Mouse (Mus musculus): ENCODE data around the gene Shisa3.

Gene Shisa3

DNA sequence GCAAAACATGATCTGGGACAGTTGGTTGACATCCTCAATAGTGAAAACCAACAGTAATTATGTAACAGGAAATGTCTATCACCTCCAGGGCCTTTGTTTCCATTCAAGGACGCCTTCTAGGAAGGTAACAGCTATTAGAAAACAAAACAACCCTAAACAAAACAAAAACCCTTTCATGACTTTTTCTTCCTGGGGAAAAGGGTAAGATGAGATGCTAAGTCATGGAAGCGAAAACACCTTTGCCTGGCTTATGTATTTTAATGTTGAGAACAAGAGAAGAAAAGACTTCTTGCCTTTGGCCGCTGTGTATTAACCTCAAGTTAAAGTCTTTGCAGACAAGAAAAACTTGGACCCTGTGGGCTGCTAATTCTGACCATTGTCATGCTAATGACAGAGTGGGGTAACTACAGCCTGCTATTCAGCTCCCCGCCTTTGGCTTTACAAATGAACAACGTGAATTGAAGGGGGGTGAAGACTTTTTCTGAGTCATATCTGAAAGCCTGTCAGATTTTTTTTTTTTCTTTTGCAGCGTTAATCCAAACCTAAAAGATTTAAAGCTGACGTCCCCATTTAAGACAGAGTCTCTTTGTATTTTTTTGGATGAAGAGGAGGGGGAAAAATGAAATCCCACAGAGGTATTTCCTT lies 25.6 kb downstream of the Shisa3 start:
- peak; percentile 94 for DNase-seq (ENCODE audit: low read depth, low spot score)

DNA sequence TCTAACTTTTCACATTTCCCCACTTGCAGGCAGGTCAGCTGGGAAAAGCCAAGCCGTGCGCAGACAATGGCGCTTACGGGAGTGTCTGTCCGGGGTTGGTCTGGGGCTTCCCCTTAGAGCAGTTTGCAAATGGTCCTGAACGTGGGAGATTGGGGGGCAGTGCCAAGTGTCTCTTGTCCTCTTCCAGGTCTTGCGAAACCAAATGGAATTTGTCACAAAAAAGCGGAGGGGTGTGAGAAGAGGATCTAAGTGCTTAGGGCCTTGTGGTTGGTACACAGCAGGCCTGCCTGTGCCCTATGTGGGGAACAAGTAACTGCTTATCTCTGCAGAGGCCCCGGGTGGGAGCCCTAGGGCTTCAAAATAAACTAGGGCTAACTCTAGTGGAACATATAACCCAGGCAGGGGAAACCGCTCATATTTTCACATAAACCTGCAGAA lies 26.2 kb downstream of the Shisa3 start:
- peak; percentile 74 for DNase-seq (ENCODE audit: low read depth, low spot score)

DNA sequence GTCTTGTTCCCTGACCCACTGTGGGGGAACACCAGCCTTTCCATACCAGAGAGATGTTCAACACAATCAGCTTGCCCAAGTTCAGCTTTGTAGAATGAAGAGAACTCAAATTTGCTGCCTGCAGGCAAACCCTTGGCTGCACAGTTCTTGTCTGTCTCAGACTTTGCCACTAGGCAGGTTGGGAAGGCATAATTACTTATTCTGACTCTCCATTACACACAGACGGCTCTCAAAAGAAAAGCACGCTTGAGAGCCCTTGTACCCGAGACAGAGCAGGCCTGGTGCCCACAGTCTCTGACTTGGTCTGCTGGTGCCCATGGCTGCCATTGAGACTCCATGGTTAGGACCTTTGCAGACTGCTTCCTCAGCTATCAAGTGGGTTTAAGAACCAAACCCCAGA lies 26.7 kb downstream of the Shisa3 start:
- DNase-seq (ENCODE audit: low read depth, low spot score), result no peak

DNA sequence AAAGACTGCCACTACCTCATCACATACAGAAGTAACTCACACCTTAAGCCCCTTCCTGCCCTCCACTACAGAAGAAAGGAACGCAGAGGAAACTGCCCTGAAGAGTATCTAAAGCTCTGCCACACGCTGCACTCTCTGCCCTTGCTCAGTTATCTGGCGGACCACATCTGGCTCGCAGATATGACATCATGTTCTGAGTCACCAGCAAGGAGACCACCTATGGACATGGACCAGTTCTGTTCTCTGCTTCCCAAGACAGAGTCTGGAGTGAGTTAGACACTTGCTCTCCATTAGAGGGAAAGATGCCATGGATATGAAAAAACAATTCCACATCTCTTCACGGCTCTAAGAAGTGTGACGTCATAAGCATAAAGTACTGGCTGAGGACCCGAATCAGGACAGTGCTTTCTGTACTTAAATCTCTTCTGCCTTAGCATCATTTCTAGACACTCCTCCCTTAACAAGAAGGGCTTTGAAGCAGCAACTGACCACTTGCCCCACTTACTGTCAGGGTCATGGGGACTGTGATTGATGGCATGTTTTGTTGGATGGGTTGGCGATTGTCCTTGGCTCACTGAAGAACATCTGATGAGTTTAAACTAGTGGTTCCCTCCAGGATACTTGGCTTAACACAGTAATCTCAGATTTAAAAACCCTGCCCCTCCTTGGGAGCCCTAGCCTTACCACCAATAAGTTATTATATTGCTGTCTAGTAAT lies 33.1 kb downstream of the Shisa3 start:
- DNase-seq (ENCODE audit: low read depth, low spot score), result no peak

DNA sequence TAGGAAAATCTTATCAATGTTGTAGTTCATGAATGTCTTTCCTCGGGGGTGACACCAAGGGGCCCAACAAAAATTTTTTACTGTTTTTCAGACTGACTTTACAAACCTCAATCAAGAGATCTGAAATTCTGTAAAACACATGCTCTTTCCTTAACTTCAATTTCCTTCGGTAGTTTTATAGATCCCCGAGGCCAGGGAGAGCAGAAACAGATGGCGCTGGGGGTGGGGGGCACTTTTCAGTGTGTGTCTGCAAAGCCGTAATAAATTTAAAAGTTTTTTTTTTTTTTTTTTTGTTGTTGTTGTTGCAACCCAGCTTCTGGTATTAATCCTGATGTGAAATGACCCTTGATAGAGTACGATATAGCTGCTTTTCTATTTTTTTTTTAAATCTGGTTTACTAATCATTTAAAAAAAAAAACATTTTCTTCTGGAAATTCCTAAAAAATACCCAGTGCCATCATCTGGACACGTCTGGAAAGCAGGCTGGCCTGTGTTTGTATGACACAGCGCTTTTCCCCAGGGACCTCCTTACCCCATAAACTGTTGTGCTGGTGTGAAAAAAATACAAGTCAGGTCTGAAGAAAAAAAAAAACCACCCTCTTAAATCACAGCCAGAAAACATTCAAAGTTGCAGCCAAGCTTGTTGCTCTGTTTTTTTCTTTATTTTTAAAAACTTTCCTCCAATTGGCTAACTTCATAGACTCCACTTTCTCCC lies 33.9 kb downstream of the Shisa3 start:
- no peak for DNase-seq (ENCODE audit: low read depth, low spot score)

DNA sequence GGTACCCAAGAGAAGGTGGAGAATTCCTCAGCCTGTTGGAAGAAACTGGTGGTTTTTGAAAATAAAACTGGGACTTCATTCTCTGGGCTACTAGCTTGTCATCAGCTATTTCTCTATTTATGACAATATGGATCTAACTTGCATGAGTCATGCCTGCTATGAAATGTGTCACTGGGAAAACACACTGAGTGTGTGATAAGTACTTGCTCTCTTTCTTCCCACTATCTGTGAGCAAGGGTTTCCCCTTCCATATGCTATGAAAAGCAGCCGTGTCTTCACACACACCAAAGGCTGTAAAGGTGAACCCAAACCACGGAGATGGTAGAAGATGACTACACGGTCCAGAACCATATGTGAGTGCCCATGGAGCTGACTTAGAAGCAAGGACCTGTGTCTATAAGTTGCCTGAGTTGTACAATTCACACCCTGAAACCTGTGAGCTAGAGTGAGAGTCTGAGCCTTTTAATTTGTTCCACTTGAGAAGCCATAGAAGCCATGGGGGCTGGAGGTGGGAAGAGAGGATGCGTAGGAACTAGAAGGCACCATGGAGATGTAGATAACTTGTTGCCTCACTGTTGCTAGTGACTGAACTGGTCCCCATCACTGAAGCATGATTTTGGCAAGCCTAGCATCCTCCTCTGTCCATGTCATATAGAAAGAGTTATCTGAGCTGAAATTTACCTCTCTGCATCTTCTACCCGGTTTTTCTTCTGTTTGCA lies 36.0 kb downstream of the Shisa3 start:
- DNase-seq (ENCODE audit: low read depth, low spot score), result no peak

DNA sequence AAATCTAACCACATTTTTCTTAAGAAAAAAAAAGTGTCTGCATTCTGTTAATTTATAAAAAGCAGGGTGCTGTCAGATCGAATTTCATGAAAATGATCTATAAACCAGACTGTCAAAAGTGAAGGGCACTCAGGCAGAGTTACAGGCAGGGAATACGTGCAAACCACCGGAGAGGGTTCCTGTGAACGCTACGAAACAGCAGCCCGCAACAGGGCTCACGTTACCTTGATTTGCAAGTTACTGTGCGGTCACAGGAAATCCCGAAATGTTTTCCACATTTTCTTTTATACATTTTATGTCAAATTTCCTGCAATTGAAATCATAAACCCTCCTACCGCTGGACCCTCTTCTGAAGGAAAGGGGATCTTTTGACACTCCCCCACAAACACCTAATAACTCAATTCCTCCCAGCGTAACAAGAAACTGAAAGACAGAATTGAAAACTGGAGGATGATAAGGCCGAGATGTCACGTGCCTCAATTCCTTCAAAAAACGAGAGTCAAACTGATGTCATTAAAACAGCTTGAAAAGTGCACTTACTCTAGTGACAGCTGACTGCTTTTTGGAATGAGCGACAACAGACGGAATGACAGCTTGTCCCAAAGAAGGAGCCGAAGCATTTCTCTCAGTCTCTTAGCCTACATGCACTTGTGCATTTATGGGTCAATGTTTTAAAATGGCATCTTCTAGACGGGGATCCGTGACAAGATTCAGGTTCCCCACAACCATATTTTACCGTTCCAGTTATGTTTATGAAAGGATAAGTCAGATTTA lies 39.3 kb downstream of the Shisa3 start:
- no peak for DNase-seq (ENCODE audit: low read depth, low spot score)

DNA sequence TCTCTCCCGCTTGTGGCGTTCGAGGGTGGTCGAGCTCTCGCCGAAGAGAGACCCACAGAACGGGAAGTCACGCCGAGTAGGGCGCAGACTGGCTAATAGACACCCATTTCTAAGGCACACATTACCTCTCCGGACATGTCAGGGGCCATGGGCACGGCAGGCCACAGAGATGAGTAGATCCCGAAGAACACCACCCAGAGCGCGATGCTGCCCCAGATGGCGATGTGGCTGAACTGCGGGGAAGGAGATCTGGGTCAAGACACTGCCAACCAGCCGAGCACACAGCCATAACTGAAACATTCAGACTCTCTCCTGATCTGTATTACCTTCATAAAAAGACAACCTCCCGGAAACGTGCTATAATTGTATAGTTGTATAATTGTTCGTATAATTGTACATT lies 39.9 kb downstream of the Shisa3 start:
- peak; percentile 53 for DNase-seq (ENCODE audit: low read depth, low spot score)

DNA sequence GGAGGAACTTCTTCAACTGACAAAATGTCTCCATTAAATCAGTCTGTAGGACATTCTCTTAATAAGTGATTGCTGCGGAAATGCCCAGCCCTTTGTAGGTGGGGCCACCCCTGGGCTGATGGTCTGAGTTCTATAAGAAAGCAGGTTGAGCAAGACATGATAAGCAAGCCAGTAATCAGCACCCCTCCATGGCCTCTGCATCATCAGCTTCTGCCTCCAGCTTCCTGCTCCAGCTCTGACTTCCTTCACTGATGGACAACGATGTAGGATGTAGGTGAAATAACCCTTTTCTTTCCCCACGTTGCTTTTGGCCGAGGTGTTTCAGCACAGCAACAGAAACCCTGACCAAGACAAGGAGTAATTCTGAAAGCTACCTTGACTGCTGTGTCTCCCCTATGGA lies 41.5 kb downstream of the Shisa3 start:
- DNase-seq (ENCODE audit: low read depth, low spot score), result no peak

DNA sequence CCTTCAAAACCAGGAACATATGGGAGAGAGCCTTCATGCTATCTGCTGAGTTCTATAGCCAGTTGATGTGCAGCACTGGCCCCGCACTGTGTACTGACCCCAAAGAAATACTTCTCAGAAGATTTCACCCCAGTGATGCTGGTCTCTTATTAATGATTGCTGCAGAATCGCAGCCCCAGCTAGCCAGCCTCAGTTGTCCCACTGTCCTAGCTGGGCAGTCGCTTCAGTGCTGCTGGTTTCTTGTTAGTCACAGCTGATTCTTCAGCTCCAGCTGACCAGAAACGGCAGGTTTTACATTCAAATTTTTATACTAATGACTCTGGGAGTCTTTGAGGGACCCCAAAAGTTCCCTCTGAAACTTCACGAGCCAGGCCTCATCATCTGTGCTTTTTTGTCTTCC lies 42.3 kb downstream of the Shisa3 start:
- no peak for DNase-seq (ENCODE audit: low read depth, low spot score)

DNA sequence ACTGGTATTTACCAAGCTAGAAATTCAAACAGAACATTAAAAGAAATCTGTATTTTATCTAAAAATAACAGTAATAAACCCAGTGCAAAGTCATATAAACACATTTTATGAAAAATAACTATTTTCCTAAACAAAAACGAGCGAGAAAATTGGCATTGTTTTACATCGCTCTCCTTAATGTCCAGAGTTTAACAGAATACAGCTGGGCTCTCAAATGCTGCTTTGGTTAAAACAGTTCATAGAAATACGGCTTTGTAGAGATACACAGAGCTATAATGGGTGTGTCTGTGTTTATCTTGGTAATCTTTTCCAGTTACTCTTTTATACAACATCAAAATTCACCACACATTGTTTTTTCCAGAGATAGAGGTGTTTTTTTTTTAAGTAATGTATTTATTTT lies 44.8 kb downstream of the Shisa3 start:
- DNase-seq (ENCODE audit: low read depth, low spot score), result no peak

DNA sequence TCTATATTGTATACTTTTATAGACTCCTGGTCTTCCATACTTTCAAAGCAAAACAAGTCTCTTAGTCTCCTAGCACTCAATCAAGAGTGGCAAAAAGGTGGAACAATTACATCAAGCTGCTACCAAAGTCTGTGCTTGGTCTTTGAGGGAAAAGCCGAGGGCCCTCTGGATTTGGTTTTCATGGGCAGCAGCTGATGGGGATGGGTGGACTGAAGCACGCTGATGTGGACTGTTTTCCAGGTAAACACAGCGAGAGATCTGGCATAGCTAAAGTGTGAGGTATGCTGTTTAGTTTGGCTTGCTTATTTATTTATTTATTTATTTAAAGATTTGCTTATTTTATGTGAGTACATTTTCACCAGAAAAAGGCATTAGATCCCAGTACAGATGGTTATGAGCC lies 45.9 kb downstream of the Shisa3 start:
- DNase-seq (ENCODE audit: low read depth, low spot score), result no peak

DNA sequence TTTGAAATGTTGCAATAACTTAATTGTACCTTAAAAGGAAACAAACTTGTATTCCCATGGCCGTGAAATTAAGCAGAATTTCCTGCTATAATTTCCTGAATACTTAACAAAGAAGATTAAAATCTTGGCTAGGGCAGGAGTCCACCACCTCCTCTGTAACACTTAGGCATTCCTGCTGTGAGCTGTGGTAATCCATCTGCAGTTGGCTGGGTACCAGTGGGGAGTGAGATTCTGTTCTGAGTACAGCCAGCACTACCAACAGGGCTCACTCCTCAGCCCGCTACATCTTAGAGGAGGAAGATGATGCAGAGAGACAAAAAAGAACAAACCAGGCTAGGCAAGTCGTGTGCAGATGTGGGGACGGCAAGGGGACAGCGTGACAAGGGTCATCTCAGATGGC lies 46.9 kb downstream of the Shisa3 start:
- DNase-seq (ENCODE audit: low read depth, low spot score), result no peak

DNA sequence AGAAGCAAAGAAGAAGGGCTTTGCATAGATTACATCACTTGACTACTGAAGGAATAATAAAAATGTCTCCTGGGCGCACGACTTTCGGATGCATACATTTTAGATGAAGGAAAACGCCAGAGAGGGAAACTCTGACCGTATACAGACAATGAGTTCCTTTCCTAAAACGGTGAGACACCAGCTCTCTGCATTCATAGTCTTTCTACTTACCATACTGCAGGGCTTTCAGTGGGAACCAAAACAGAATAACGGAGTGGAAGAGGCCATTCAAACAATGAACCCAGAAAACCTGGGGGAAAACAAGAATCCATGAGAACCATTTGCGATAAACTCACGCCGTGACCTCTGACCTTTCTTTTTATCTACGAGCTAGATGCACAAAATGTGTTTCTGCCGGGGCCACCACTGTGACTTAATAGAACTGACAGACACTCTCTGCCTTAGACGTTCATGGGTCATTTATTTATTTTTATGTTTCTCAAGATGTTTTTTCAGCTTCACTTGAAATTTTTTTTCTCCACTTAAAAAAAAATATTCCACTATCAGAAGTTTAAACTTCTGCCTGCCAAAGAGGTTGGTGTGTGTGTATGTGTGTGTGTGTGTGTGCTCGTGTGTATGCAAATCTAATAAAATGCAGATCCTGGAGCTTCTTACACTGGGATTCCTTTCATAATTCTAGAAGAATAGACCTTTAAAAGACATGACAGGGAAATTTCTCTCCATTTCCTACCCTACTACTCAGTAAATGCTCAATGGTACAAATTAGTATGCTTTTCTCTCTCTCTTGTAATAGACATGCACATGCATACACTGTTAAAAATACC lies 48.2 kb downstream of the Shisa3 start:
- DNase-seq (ENCODE audit: low read depth, low spot score), result no peak

DNA sequence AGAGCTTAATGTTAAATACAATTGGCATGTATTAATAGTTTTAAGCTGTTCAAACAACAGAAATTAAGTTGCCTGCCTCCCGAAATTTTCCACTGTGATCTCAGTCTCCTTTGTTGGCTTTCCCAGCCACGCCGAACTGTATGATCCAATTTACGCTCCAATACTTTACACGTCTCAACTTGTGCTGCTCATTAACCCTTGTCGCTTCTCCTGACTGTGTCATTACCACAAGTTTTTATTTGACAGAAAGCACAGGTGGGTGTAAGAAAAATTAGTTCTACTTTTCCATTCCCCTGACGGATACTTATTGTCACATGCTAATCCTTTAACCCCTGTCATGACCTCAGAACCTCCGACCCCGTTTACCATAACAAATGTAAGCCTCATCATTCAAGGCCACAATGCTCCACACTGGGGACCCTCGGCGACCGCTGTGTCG lies 49.2 kb downstream of the Shisa3 start:
- DNase-seq (ENCODE audit: low read depth, low spot score), result peak; percentile 25

DNA sequence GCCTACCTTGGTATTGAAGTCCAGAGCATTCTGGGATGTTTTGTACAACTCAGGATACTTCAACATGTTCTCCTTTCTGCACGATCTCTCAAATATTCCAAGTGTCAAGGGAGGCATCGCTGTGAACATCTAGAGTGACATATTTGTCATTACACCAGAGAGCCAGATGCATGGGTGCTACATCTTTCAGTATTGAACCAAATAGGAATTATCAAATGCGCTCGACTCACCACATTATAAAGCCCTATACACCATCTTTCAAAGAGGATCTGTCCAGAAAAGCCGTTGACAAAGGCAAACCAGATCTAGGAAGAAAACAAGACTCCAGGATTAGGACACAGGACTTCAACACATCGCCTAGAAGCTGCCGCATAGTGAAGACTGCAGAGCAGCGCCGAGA lies 52.2 kb downstream of the Shisa3 start:
- DNase-seq (ENCODE audit: low read depth, low spot score), result no peak

DNA sequence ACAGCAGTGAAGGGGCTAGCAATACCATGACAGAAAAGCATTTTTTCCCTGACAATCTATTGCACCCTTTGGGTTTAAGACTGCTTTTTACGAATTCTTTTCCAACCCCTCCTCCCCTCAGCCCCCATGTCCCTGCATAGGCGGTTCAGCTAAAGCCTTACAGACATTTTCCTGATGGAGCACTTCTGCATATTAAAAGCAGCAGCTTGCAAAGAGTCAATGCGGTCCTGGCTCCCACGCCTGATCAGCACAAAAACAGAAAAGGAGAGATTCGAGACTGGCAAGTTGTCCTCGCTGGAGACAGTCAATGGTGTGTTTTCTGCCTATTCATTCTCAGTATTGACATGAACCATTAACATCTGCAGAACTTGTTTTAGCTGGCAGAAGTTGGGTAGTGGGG lies 55.0 kb downstream of the Shisa3 start:
- DNase-seq (ENCODE audit: low read depth, low spot score), result no peak

DNA sequence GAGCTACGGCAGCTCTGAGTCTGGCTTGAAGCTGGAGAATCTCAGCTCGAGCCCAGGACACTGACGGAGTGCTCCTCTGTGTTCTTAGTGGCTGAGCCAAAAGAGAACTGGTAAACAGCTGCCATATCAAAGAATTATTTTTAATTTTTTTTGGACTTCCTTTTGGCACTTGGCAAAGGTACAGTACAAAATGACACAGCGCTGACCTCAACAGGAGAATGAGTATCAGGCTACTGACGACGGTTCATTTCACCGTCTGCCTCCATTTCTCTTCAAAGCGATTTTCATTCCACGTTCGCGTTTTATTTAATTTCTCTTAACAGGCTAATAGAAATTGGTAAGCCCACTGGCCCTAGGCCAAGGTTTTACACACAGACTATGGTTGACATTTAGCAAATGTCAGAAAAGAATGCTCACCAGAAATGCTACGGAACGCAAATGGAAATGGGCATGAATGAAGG lies 61.8 kb downstream of the Shisa3 start:
- DNase-seq (ENCODE audit: low read depth, low spot score), result no peak

DNA sequence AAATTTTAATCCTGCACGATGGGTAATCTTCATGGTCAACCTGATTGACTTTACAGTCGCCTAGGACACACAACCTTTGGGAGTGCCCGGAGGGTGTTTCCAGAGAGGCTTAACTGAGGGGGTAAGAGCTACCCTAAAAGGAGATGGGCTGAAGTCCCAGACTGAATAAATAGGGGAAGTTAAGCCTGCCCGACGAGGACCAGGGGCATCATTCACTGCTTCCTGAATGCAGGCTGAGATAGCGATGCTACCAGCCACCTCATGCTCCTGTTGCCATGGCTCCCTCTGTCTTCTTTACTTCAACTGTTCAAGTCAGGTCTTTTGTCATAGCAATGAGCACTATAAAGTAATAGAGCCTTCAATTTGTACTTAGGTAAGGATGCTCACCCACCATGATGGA lies 62.5 kb downstream of the Shisa3 start:
- DNase-seq (ENCODE audit: low read depth, low spot score), result no peak

DNA sequence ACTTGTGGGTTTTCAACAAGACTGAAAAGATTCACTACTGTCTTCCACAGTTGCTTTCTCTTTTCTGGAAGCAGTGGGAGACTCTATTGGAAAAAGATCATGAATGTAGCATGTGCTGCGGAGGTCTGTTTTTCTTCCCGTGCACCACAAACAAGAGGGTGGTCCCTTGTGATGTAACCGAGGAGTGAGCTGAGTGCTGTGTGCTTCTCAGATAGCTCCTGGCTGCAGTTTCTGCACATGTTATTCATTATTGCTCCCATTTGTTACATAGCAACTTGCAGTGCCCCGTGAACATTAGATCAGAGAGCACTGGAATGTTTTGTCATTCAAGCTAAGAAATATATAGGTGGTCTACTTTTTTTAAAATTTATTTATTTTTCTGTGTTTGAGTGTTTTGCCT lies 65.3 kb downstream of the Shisa3 start:
- DNase-seq (ENCODE audit: low read depth, low spot score), result no peak

All from R1 (cell line).